Mouse (Mus musculus) megakaryocyte, adult 5-6 weeks (primary cell): Measurements from ENCODE around the gene Mrc1. TPM values are rescaled to one million over a fixed set of nuclear protein-coding genes. Genes with fewer than 3 reads are reported as not detected.

Experiments used
- ATAC-seq: 2 replicates; pipeline ENCODE4 v1.8.0; 2016; ENCODE audit warnings: mild to moderate bottlenecking, inconsistent platforms; ENCODE audit not compliant: poor library complexity, severe bottlenecking
- total RNA-seq, 2 experiments: library from RNA; stranded (forward) in 1 of 2; stranded (reverse) in 1 of 2; fragments of 153-499, 151-499 nt in 1 of 2; fragments of 221-1000, 200-1000 nt in 1 of 2; gene quantifications; 2 replicates each; pipeline versions ENCODE4 v1.2.3 to v1.2.4; 2015 to 2017

Gene Mrc1
- total RNA-seq (2015): 5.9 and 8.7 TPM in 2 replicates
- 10.3 and 11.3 TPM in 2 replicates for total RNA-seq (2017)

DNA sequence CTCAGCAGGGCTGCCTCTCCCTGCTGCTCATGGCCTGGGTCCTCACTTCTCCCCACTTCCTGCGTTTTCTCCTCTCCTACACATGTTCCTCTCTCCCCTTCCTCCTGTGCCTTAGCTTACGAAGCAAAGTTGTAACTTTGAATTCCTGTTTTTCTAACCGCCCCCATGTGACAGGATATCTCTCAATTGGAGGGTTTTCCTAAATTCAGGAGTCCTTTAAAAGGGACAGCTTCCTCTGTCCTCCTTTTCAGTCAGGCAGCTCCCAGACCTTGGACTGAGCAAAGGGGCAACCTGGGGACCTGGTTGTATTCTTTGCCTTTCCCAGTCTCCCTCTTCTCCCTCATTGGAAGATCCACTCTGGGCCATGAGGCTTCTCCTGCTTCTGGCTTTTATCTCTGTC, at the start of gene Mrc1:
Gene Mrc1 (plus strand): TSS at position 244 of the 400 bp plus-strand sequence.
- ATAC-seq: peak; percentile 36

DNA sequence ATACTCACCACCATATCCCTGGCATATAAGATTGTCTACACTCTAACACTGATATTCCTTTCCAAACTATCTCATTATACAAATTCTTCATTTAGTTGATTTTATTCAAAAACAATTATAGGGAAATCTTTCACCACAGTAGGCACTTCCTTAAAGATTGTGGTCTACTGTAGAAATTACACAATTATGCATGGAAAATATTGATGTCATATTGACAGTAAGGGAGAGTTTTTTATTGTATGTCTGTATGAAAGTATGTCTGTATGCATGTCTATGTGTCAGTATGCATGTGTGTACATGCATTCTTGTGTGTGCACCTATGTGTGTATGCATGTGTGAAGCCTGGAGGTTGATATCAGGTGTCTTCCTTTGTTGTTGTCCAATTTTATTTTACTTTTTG, 44.8 kb upstream of the Mrc1 start:
- ATAC-seq: peak; percentile 59

DNA sequence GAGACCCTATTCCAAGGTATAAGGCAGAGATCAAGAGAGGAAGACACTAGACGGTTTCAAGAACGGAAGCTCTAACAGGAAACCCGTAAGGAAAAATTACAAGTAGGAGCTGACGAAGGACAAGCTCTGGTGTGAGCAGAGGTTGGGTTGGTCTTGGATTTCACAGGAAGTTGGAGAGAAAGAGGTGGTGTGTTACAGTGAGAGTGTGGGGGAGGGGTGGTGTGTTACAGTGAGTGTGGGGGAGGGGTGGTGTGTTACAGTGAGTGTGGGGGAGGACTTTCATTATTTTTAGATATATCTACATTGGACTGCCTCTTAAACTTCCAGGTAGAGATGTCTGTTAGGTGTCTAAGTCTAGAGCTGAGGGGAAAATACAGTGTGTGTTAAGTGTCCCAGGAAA, 38.5 kb upstream of the Mrc1 start:
- ATAC-seq: no peak

DNA sequence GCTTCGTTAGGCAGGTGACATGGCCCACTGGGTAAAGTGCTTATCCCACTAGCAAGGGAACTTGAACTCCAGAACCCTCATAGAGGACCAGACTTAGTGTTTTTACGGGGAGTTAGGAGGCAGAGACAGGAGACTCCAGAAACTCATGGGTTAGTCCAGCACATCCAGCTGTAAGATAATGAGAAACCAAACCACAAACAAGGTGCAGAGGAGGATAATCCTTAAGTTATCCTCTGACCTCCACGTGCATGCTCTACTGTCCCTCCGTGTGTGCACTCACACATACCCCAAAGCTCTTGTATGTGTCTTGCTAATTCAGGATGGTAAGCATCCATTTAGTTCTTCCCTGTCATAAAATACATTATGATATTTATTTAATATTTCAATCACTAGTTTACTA, 37.6 kb upstream of the Mrc1 start:
- ATAC-seq: 0 out of 2 replicates have a peak, but pooled peaks have one; percentile 16

DNA sequence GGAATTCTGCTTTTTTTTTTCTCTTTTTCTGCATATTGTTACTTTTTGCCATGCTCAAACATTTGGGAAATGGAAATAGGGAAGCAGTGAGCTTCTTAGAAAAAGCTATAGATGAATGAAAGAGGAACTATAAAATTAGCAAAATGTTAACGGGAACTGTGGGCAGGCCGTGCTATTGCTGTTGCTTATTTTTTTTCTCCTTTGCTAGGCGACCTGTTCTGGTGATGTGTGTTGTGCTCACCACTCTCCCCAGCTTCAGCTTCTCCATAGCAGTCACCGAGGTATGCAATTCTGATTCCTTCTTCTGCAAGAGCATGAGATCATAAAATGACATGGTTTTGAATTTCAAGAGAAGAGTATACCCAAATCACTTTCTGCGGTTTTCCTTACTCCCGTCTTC, 37.1 kb upstream of the Mrc1 start:
- ATAC-seq: peak; percentile 98

DNA sequence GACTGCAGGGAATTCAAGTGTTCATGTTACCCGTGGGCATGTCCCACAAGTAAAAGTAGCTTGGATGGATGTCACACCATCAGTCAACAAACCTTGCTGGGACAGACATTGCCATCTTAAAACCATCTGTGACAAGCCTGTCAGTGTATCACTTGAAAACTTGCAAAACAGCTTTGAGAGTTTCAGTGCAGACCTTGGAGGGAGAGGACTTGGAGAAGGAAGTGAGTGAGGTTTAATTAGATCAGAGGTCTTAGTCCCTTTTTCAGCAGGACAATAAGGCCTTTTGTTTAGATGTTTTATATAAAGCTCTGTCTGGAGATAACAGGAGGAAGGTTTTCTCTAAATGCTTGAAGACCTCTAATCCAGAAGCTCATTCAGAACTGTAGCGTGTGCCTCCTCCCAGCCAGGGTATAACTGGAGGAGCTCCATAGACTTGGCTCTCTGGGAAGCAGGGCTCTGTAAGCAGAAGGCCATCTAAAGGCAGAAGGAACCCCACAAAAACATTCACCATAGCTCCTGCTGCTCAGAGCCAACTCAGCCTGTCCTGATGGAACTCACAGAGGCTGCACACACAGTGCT, 30.8 kb upstream of the Mrc1 start:
- ATAC-seq: 0 out of 2 replicates have a peak, but pooled peaks have one; percentile 40

DNA sequence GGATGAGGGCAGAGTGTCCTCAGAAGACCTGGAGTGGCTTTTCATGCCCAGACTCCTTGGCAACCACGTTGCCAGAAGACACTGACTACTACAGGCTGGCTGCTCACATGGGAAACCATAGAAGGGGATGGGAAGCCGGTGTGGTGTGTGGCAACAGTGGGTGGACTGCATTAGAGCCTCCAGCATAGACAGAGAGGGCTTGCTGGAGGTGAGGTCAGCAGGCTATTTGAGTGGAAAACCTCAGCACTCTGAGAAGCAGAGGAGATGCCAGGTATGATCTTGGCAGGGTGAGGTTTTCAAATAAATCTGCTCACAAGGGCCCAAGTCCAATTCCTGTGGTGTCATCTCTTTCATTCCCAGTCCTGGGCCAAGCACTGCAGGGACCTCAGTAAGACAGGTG, 29.6 kb upstream of the Mrc1 start:
- ATAC-seq: no peak

DNA sequence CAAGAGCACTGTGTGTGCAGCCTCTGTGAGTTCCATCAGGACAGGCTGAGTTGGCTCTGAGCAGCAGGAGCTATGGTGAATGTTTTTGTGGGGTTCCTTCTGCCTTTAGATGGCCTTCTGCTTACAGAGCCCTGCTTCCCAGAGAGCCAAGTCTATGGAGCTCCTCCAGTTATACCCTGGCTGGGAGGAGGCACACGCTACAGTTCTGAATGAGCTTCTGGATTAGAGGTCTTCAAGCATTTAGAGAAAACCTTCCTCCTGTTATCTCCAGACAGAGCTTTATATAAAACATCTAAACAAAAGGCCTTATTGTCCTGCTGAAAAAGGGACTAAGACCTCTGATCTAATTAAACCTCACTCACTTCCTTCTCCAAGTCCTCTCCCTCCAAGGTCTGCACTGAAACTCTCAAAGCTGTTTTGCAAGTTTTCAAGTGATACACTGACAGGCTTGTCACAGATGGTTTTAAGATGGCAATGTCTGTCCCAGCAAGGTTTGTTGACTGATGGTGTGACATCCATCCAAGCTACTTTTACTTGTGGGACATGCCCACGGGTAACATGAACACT, 28.2 kb upstream of the Mrc1 start:
- peak; percentile 31; the same call in 1 of the 2 replicates for ATAC-seq

DNA sequence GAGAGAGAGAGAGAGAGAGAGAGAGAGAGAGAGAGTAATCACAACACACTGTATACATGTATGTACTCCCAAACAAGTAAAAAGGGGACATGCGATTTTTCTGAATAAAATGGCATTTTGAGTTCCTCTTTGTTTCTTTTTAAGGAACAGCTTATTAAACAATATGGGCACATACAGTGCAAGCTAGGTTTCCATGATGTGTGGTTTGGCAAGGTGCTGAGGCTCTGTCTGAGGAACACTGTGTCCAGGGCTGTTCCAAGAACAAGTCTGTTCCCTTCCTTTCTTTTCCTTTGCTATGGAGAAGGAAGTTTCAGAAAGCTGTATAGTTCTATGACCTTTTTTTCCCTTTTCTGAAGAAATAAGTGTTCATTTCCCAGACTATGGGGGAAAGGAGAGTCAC, 24.9 kb upstream of the Mrc1 start:
- ATAC-seq: peak; percentile 51

DNA sequence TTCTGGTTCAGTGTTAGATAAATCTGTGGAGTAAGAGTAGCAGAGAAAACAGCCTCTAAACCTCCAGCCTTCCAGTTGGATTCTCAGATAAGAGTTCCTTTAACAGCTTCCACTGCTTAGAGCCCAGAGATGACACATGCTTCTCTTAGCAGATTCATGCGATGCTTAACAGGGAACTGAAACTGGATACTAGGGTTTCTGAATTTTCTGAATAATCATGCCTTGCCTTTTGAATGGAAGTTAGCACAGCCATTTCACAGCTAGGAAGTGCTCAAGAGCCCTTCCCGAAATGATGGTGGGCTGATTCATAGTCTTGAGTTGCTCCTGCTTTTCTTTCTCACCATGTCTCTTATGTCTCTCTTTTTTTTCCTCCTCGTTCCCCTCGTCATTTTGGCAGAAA, 22.4 kb upstream of the Mrc1 start:
- ATAC-seq: peak; percentile 87

DNA sequence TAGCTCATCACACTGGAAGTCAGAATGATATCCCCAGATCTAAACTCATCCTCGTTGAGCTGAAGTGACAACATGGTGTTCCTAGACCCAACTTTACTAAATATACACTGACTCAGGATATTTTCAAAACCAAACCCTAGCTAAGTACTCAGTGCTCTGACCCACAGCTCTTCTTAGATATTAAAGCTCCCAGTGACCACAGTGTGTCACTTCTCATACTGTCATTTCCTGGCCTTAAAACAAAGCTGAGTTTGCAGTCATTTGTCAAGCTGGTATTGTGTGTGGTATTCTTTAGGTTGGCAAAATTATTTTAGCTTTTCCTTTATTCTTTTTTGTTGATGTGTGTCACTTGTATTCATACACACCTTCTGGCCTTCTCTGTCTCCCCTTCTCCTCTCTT, 18.5 kb upstream of the Mrc1 start:
- no peak for ATAC-seq

DNA sequence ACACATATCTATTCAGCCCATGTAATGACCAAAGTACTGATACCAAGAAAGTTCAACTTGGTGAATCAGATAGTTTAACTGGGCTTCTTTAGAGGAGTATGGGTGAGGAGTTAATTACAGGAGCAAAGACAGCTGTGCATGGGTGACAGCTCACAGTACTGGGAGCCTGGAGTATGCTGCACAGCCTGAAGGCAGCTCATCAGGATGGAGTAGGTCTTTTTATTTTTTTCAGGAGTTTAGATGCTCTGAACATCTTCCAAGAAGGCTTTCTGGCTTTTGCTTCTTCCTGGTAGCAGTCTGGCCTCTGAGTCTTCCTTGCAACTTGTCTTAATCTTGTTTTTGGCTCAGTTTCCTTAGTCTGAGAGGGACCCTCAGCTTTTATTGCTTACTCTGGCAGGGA, 17.6 kb upstream of the Mrc1 start:
- no peak for ATAC-seq

DNA sequence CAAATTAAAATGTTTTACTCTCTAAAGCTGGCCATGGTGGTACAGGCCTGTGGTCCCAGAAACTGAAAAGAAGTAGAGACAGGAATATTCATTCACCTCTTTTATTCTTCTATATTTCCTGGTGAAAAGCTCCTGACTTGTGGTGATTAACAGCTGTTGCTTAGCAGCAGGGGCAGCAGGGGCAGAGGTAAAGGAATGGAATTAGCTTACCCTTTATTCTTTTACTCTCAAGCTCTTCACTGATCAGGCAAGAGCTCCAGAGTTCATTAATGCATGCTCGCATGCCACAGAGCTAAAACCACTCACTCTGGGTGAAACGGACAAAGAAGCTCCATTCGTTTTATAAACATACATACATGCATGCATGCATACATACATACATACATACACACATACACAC, 14.4 kb upstream of the Mrc1 start:
- ATAC-seq: no peak

DNA sequence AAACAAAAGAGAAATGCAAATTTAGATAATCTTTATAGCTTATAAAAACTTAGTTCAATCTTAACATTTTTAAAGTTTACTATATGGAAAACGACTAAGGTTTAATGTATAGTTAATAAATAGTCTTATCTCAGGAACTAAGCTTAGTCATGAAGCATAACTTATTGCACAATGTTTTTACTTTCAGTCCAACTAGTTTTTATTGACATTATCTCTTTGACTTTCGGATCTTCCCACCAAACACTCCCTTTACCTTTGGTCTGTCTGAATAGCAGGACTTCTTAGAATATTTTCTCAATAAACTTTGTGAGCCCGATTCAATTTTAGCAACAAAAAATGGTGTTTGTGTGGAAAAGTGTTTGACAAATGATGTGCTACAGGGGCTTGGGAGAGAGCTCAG, 12.5 kb upstream of the Mrc1 start:
- ATAC-seq: no peak

DNA sequence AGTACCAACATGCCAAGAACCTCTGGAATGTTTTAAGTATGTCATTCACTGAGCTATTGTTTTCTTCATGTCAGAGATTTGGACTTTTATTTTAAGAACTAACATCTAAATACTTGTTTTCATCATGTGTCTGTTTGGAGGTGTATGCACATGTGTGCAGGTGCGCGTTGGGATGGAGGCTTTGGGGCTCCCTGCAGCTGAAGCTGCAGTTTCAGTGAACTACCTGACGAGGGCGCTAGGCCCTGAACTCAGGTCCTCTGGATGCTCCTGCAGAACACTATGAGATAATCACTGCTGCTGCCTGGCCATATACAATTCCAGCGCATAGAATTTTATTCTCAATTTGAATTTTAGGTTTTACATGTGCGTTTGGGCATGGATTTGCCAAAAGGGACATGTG, 11.1 kb upstream of the Mrc1 start:
- ATAC-seq: no peak

DNA sequence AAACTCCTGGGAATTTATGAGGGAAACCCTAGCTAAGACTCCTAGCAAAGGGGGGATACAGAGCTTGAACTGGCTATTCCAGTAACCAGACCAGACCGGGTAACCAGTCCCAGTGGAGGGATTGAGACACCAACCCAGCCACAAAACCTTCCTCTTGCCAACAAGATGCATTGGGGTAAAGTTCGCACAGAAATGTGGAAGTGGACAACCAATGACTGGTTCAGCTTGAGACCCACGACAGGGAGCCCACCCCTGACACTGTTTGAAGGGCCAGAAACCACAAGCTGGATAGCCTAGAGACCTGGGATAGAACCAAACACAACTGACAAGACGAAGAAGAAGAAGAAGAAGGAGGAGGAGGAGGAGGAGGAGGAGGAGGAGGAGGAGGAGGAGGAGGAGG, 4.8 kb upstream of the Mrc1 start:
- ATAC-seq: peak; percentile 63

DNA sequence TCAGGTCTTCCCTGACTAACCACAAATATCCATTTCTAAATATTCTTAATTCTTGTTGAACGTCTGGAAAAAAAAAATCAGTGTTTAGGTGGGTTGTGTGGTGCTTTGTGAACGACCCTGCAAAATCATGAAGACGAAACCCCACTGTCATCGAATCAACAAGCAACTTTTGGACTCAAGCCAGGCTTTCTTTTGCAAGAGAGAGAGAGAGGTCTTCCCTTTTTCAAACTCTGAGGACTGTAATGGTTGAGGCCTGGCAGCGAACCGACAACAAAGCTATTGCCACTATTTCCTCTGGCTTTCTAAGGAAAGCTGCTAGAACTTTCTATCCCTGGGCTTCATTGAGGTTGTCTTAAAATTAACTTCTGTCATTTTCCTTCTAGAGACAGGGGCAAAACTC, 697 bp upstream of the Mrc1 start:
- ATAC-seq: peak; percentile 69

DNA sequence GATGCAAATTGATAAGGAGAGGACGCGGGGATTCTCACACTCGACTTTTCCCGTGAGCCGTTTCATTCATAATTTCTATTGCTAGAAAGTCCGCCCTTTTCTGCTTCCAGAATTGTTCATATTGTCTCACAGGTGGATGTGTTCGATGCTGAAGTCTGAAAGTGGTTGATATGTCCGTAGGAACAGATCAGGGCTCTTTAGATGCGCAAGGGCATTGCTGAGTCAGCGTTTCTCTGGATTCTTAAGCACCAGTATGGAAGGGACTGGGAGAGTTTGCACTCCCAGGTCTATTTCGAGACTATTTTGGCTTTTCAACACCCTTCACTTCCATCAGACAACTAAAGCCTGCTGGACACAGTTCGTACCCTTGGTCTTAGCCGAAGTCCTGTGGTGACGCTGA, 787 bp downstream of the Mrc1 start:
- ATAC-seq: no peak

DNA sequence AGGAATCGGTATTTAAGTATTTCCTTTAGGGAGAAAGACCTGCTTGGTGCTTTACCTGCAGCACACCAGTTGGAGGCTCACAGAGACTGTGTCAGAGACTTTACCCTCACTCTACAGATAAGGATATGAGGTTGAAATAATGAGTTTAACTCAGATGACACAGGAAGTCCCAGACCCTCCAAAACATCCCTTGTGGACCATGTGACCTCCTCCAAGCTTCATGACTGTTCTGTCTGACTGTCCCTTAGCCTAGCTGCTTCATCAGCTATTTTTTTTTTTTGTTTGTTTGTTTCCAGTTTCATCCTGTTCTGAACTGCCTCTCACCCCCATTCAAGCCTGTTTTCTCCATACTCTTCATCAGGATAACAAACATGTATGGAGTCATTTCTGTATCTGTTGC, 3.7 kb downstream of the Mrc1 start:
- ATAC-seq: no peak

DNA sequence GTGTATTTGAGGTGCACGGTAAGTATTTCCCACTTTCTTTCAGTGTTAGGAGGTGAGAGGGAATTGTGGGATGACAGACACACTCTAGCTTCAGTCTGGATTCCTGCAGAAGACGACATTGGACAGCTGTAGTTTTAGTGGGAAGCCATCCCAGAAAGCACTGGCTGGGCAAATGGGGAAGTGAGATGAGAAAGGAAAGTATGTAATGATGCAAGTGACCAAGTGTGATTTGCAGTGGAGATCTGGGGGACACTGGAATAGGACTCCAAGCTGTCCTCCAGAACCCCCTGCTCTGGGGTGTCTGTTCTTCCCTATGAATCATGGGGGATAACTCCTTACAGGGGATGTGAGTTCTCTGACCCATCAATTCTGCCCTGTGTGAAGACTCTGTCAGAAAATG, 4.8 kb downstream of the Mrc1 start:
- ATAC-seq: peak; percentile 77

DNA sequence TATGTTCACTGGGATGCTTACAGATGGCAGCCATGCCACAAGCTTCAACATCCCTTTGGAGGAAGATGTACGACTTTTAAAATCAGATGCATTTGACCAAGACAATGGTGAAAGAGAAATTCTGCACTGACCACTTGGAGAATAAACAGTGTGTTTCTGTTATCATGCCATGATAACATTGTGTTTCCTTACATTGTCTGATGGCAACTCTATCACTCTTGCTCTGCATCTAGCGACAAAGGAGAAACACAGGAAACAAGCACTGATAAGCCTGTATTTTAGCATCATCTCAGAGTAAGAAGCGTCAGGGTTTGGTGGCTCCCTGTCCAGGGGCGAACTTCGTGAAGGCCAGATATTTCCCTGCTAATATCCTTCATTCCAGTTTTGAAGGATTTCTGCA, 6.1 kb downstream of the Mrc1 start:
- no peak for ATAC-seq

DNA sequence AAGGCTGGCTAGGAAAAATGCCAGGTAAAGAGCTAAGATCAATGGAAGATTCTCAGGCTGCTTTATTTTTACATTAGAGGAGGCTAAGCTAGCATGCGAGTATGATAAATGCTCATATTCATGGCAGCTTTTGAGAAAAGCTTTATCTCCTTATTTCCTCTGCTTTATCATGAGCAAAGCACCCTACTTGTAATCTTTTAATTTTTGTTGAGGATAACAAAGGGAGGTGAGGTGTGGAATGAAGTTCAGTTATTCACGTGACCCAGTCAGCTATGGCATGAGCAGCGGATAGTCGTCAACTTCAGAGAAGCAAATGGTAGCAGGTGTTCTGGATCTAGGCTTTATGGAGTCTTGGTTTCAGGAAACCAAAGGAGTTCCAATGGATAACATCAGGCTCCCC, 7.7 kb downstream of the Mrc1 start:
- ATAC-seq: no peak

DNA sequence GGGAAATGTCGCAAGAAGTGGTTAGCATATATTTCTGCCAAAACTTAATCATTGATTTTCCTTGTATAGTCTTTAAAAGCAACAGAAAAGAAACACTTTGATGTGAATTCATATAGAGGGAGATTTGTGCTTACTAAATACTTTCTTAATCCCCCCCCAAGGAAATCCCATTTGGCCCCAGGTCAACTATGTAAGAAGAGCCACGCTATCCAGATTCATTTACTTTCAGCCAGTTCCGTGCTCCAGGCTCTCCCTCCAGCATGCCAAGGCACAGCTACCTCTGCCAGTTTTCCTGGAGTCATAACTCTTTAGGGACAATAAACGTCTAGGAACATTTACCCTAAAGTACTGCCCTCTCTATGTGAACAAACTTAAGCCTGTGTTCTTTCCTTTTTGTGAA, 8.5 kb downstream of the Mrc1 start:
- ATAC-seq: no peak
